Comparison of ENCODE assay signal across 11 mouse cellular contexts in genomic region chr2:146646237-146646972, GRCm38 (mm10).
DNase-seq lines count a peak whose midpoint lies in the region; ATAC-seq lines count a peak whose summit lies in the region.
"Had no signal": no experiment of that assay in that cellular context is flagged by ENCODE, and none has a peak within 500 bp of the region (broad histone marks: within the 10 kb centered on the region; RNA-seq: fewer than 3 reads in every experiment).

No protein-coding gene starts in this region.

- H3K9me3 ChIP-seq in neural tube, embryonic 11.5 days (ENCODE audit: control insufficient read depth, low read length) = no peaks in the 10 kb centered on the region
- no peaks in the 10 kb centered on the region for H3K9me3 ChIP-seq in hindbrain, embryonic 13.5 days
- H3K9me3 ChIP-seq in midbrain, embryonic 10.5 days (replicated peaks) = no peaks in the 10 kb centered on the region
- H3K9me3 ChIP-seq: embryonic facial prominence, embryonic 12.5 days; heart, embryonic 15.5 days; liver, embryonic 12.5 days had no signal

- H3K36me3 ChIP-seq in neural tube, embryonic 11.5 days (ENCODE audit: control insufficient read depth, insufficient read depth, low read length) = no peaks in the 10 kb centered on the region
- H3K36me3 ChIP-seq in hindbrain, embryonic 13.5 days = no peaks in the 10 kb centered on the region
- H3K36me3 ChIP-seq in midbrain, embryonic 10.5 days = no peaks in the 10 kb centered on the region
- H3K36me3 ChIP-seq: embryonic facial prominence, embryonic 12.5 days; heart, embryonic 15.5 days; liver, embryonic 12.5 days had no signal

- no peak overlapping the region for H3K27ac ChIP-seq in neural tube, embryonic 11.5 days (ENCODE audit: low read depth, low read length)
- H3K27ac ChIP-seq in hindbrain, embryonic 13.5 days = peak overlapping the region; percentile 41
- H3K27ac ChIP-seq in midbrain, embryonic 10.5 days (replicated peaks) = 0 out of 2 replicates have a peak overlapping the region, but pooled peaks have one; percentile 13
- H3K27ac ChIP-seq: embryonic facial prominence, embryonic 12.5 days; heart, embryonic 15.5 days; liver, embryonic 12.5 days had no signal

- no peaks in the 10 kb centered on the region for H3K27me3 ChIP-seq in neural tube, embryonic 11.5 days (ENCODE audit: control insufficient read depth, insufficient read depth, low read length)
- H3K27me3 ChIP-seq in hindbrain, embryonic 13.5 days = peaks cover 11% of the 10 kb centered on the region
- H3K27me3 ChIP-seq in midbrain, embryonic 10.5 days (ENCODE audit: low read depth, poor library complexity, severe bottlenecking) = peaks cover 16% of the 10 kb centered on the region
- H3K27me3 ChIP-seq: CH12.LX; embryonic facial prominence, embryonic 12.5 days; heart, embryonic 15.5 days; liver, embryonic 12.5 days had no signal

- H3K9ac ChIP-seq in neural tube, embryonic 11.5 days (ENCODE audit: low read length) = no peak overlapping the region
- H3K9ac ChIP-seq in hindbrain, embryonic 13.5 days = no peak overlapping the region; the same call in 1 of the 2 replicates
- H3K9ac ChIP-seq: embryonic facial prominence, embryonic 12.5 days; heart, embryonic 15.5 days; liver, embryonic 12.5 days had no signal

- WGBS in neural tube, embryonic 11.5 days = 36% methylated on average over 16 of the region's 16 CpGs
- 14% methylated on average over 16 of the region's 16 CpGs for WGBS in hindbrain, embryonic 13.5 days
- 38% methylated on average over 16 of the region's 16 CpGs for WGBS in midbrain, embryonic 10.5 days

- peak; percentile 18 for DNase-seq in neural tube, embryonic 11.5 days (ENCODE audit: low spot score)
- no peak for DNase-seq in neural tube, embryonic 10.5 days (ENCODE audit: extremely low spot score, low spot score)
- DNase-seq in midbrain, embryonic 10.5 days (ENCODE audit: low spot score) = no peak
- DNase-seq in spleen, postnatal 4 days (ENCODE audit: low spot score in 2 of 2) = no peak
- no peak for DNase-seq in liver
- no peak for DNase-seq in thymus, postnatal 36 days

- ATAC-seq in neural tube, embryonic 11.5 days (ENCODE audit: insufficient read depth, low FRiP score, low TSS enrichment) = 0 out of 2 replicates have a peak, but pooled peaks have one; percentile 45
- ATAC-seq in hindbrain, embryonic 13.5 days (ENCODE audit: low FRiP score) = peak; percentile 87; the same call in 1 of the 2 replicates
- ATAC-seq: liver, embryonic 12.5 days had no signal

- no peaks in the 10 kb centered on the region for H3K4me1 ChIP-seq in neural tube, embryonic 11.5 days (ENCODE audit: control insufficient read depth, insufficient read depth, low read length)
- peaks cover 9% of the 10 kb centered on the region for H3K4me1 ChIP-seq in hindbrain, embryonic 13.5 days (replicated peaks)
- H3K4me1 ChIP-seq in midbrain, embryonic 10.5 days = peaks cover 12% of the 10 kb centered on the region
- H3K4me1 ChIP-seq: embryonic facial prominence, embryonic 12.5 days; heart, embryonic 15.5 days; liver, embryonic 12.5 days had no signal

- no peak overlapping the region for H3K4me2 ChIP-seq in neural tube, embryonic 11.5 days (ENCODE audit: low read depth)
- peak overlapping the region; percentile 39 for H3K4me2 ChIP-seq in hindbrain, embryonic 13.5 days
- H3K4me2 ChIP-seq: embryonic facial prominence, embryonic 12.5 days; heart, embryonic 15.5 days; liver, embryonic 12.5 days had no signal

- no peak overlapping the region for H3K4me3 ChIP-seq in neural tube, embryonic 11.5 days (ENCODE audit: low read depth, low read length)
- no peak overlapping the region for H3K4me3 ChIP-seq in hindbrain, embryonic 13.5 days
- H3K4me3 ChIP-seq in midbrain, embryonic 10.5 days = no peak overlapping the region
- H3K4me3 ChIP-seq: embryonic facial prominence, embryonic 12.5 days; heart, embryonic 15.5 days; liver, embryonic 12.5 days had no signal
